Mouse (Mus musculus) megakaryocyte, embryonic 14.5 days (primary cell): ENCODE measurements at regions not wholly inside any gene's neighbourhood (a gene's known extent, or its start where the extent isn't known, plus 50 kb on each side); places are given as distances from the start of the nearest gene placed in this dataset.

Experiments
- FLI1 ChIP-seq: IDR thresholded peaks from 2 replicates; pipeline ENCODE4 v1.6.1; 2012; ENCODE audit warnings: low read length, inconsistent platforms, mixed read lengths
- GATA1 ChIP-seq: IDR thresholded peaks from 3 replicates; pipeline ENCODE4 v1.6.1; 2012; ENCODE audit warnings: mixed read lengths, low read length, inconsistent platforms, borderline replicate concordance

DNA sequence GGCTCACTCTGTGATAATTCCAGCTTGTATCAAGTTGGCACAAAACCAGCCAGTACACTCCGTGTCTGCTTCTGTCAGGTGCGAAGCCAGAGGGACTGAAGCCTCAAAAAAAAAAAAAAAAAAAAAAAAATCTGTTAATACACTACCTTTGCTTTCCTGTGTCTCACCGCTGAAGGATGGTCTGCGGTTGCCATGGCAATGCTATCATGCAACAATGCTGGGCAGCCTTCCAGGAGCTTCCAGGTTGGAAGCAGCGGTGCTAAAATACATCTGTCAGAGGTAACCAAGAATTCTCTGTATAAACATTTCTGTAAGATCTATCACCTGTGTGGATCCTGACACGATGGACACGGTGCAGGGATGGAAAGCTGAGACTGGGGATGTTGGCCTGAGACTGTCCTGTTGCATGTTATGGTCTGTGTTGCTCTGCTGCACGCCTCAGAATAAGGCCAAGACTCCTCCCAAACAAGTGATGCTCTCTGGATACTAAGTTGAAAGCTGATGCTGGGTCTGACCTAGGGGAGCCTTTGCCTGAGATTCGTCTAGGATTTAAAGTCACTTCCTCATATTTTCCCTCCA is 301.2 kb downstream of the Gxylt1 start:
- TF ChIP-seq GATA1 (no peak), FLI1 (no peak)
